Comparison of ENCODE assay signal across 8 mouse cellular contexts in the genomic region with DNA sequence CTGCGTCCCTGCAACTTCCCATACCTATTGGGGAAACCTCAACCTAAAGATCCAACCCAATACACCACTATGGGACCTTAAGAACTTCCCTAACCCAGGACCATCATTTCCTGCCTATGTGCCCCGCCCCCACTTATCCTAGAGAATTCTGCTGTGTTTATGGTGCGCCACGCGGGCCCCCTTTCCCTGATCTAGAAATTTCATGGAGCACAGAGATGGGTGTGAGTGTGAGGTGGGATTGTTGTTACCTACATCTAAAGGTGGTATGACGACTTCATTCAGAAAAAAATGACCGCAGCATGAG. TPM values are rescaled to one million over a fixed set of nuclear protein-coding genes. Genes with fewer than 3 reads are reported as not detected.
A peak's percentile ranks its signal among the peaks of the same experiment; 100 is the strongest.
DNase-seq lines count a peak whose midpoint lies in the region; ATAC-seq and TF ChIP-seq lines count a peak whose summit lies in the region.

No protein-coding gene starts in this region.

- no peaks in the 10 kb centered on the region for H3K27me3 ChIP-seq in lung, embryonic 14.5 days (ENCODE audit: insufficient read depth, low read length)
- no peaks in the 10 kb centered on the region for H3K27me3 ChIP-seq in limb, embryonic 10.5 days (ENCODE audit: low read depth, poor library complexity, severe bottlenecking)
- H3K27me3 ChIP-seq in neural tube, embryonic 15.5 days (replicated peaks) = no peaks in the 10 kb centered on the region; the same call in 1 of the 2 replicates

- no peak overlapping the region for H3K27ac ChIP-seq in lung, embryonic 14.5 days (ENCODE audit: low read depth)
- peak overlapping the region; percentile 32; the same call in 1 of the 2 replicates for H3K27ac ChIP-seq in limb, embryonic 10.5 days
- no peak overlapping the region for H3K27ac ChIP-seq in neural tube, embryonic 15.5 days (replicated peaks)

- no peak for DNase-seq in lung, embryonic 14.5 days
- DNase-seq in lung, adult 2 months = no peak
- DNase-seq in limb, embryonic 10.5 days (ENCODE audit: low spot score) = no peak
- no peak for DNase-seq in ovary, adult 18-20 months (ENCODE audit: low spot score)
- no peak for DNase-seq in adrenal gland, postnatal 25 days
- no peak for DNase-seq in layer of hippocampus, postnatal 10 days (ENCODE audit: low spot score in 2 of 2)

- no peak for TF ChIP-seq POLR2A in lung, adult 2 months (IDR thresholded peaks at IDR 0.05; ENCODE audit: borderline replicate concordance, extremely low read depth, low read depth, low read length)

- 43% methylated on average over 7 of the region's 7 CpGs for WGBS in lung, embryonic 14.5 days
- WGBS in lung, adult 2 months = 35% methylated on average over 7 of the region's 7 CpGs
- WGBS in limb, embryonic 10.5 days = 58% methylated on average over 7 of the region's 7 CpGs
- 58% methylated on average over 7 of the region's 7 CpGs for WGBS in neural tube, embryonic 15.5 days

- no peaks in the 10 kb centered on the region for H3K36me3 ChIP-seq in lung, embryonic 14.5 days (ENCODE audit: insufficient read depth)
- H3K36me3 ChIP-seq in limb, embryonic 10.5 days = no peaks in the 10 kb centered on the region
- no peaks in the 10 kb centered on the region for H3K36me3 ChIP-seq in neural tube, embryonic 15.5 days

- no peak overlapping the region for H3K9ac ChIP-seq in lung, embryonic 14.5 days
- no peak overlapping the region for H3K9ac ChIP-seq in neural tube, embryonic 15.5 days (replicated peaks)

- no peaks in the 10 kb centered on the region for H3K9me3 ChIP-seq in lung, embryonic 14.5 days (ENCODE audit: low read depth, low read length)
- H3K9me3 ChIP-seq in limb, embryonic 10.5 days (replicated peaks) = no peaks in the 10 kb centered on the region
- no peaks in the 10 kb centered on the region for H3K9me3 ChIP-seq in neural tube, embryonic 15.5 days (replicated peaks)

- ATAC-seq in lung, embryonic 14.5 days (ENCODE audit: insufficient read depth) = no peak; the same call in 1 of the 2 replicates
- 0 out of 2 replicates have a peak, but pooled peaks have one; percentile 12 for ATAC-seq in erythroid progenitor cell, adult 5-6 weeks (replicated peaks; ENCODE audit: low FRiP score, poor library complexity, severe bottlenecking)
- peak; percentile 49 for ATAC-seq in neural tube, embryonic 15.5 days (ENCODE audit: low FRiP score)

- no peak for TF ChIP-seq CTCF in lung, embryonic 14.5 days (IDR thresholded peaks at IDR 0.05; ENCODE audit: low read depth)
- TF ChIP-seq CTCF in lung, adult 2 months (IDR thresholded peaks at IDR 0.05; ENCODE audit: insufficient read depth, low read length) = no peak

- no peak overlapping the region for H3K4me3 ChIP-seq in lung, embryonic 14.5 days (ENCODE audit: low read depth, low read length)
- H3K4me3 ChIP-seq in lung, adult 2 months (replicated peaks; ENCODE audit: extremely low read depth, low read depth, low read length) = no peak overlapping the region
- H3K4me3 ChIP-seq in limb, embryonic 10.5 days = peak overlapping the region; percentile 32
- H3K4me3 ChIP-seq in neural tube, embryonic 15.5 days (replicated peaks) = no peak overlapping the region

- peak overlapping the region; percentile 48 for H3K4me2 ChIP-seq in lung, embryonic 14.5 days
- H3K4me2 ChIP-seq in neural tube, embryonic 15.5 days = peak overlapping the region; percentile 45

- no peaks in the 10 kb centered on the region for H3K4me1 ChIP-seq in lung, embryonic 14.5 days (ENCODE audit: insufficient read depth)
- no peaks in the 10 kb centered on the region; the same call in 1 of the 2 replicates for H3K4me1 ChIP-seq in lung, adult 2 months (ENCODE audit: control insufficient read depth, insufficient read depth, low read length)
- peaks cover 19% of the 10 kb centered on the region for H3K4me1 ChIP-seq in limb, embryonic 10.5 days
- peaks cover 10% of the 10 kb centered on the region for H3K4me1 ChIP-seq in neural tube, embryonic 15.5 days

RNA-seq across cellular contexts. Expression of gene Adpgk, which starts 8.7 kb away (rescaled TPM):
- 56.8 and 57.0 TPM in 2 replicates for polyA plus RNA-seq in lung, embryonic 14.5 days (2014; fragmentation: Nextera tagmentation; extraction: Ambion mirVana)
- polyA plus RNA-seq in lung, adult 2 months (2012; rRNA removed) = 10.6 and 13.8 TPM in 2 replicates
- 74.6 and 79.6 TPM in 2 replicates for total RNA-seq in erythroid progenitor cell, adult 5-6 weeks (2015; ENCODE audit: low replicate concordance)
- total RNA-seq in erythroid progenitor cell, adult 5-6 weeks (2017; ENCODE audit: low replicate concordance) = 35.3 and 57.7 TPM in 2 replicates
- 45.8 and 46.9 TPM in 2 replicates for polyA plus RNA-seq in limb, embryonic 10.5 days (2016; fragmentation: Nextera tagmentation; extraction: Ambion mirVana)
- polyA plus RNA-seq in neural tube, embryonic 15.5 days (2015; fragmentation: Nextera tagmentation; extraction: Ambion mirVana) = 24.1 and 26.5 TPM in 2 replicates
- 28.6 and 31.1 TPM in 2 replicates for total RNA-seq in adrenal gland, postnatal 25 days (2021)
- 10 to 100 TPM; 19.6 to 20.8 TPM for total RNA-seq in layer of hippocampus, postnatal 10 days (2021)
